Mouse (Mus musculus): ENCODE measurements around the gene Icam1.
"Not testable (repeated sequence)": the region's sequence is repeated elsewhere in the genome, so short reads cannot be mapped to it uniquely, and the experiment has no call there.

Gene Icam1

GRCm38 (mm10) chr9:20993165-20993898 is 22.5 kb upstream of the Icam1 start:
- DNase-seq = no peak

GRCm38 (mm10) chr9:20995069-20995468 is 20.7 kb upstream of the Icam1 start:
- DNase-seq = no peak

- DNase-seq = no peak
Measured at GRCm38 (mm10) chr9:20997065-20997464, 18.7 kb upstream of the Icam1 start.

- not testable (repeated sequence) for DNase-seq
Measured at GRCm38 (mm10) chr9:20998337-20998736, 17.4 kb upstream of the Icam1 start.

GRCm38 (mm10) chr9:21000811-21001210 is 15.0 kb upstream of the Icam1 start:
- DNase-seq = no peak

GRCm38 (mm10) chr9:21001651-21002200 is 14.1 kb upstream of the Icam1 start:
- no peak for DNase-seq

DNA sequence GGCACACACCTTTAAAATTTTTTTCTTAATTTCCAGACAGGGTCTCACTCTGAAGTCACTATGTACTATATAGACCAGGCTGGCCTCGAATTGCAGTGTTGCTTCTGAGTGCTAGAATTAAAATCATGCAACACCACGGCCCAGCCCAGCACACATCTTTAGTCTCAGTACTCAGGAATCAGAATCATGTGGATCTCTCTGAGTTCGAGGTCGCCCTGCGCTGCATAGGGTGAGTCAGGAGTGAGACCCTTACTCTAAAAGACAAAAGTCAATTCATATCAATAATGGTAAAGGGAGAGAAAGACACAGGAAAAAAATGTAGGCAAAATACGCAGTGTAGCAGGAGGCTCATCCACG is 13.5 kb upstream of the Icam1 start:
- DNase-seq = no peak

GRCm38 (mm10) chr9:21002627-21003551 is 12.9 kb upstream of the Icam1 start, which contains the start of gene Mrpl4:
Gene Mrpl4, plus strand, starts transcription at chr9:21002738.
- peak; percentile 94 for DNase-seq

DNA sequence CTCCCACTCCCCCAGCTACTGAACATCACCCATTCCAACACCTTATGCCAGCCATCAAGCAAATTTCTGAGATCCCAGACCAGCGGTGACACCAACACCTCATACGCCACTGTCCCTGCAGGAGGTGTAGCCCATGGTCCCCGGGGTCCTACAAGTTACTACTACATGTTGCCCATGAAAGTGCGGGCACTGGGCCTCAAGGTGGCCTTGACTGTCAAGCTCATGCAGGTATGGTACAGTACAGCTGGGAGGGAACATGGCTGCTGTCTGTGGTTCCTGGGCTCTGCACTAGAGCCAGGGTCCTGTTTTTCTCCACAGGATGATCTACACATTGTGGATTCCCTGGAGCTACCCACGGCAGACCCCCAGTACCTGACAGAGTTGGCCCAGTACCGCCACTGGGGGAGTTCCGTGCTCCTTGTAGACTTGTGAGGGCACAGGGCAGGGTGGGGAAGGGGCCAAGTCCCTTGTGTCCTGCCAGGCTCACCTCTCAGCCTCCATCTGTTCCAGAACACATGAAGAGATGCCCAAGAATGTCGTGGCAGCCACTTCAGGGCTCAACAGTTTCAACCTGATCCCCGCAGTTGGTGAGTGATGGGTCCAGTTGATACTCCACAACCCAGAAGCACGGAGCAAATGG is 8.4 kb upstream of the Icam1 start:
- DNase-seq = no peak

- DNase-seq = no peak
Measured at GRCm38 (mm10) chr9:21008007-21008406, 7.8 kb upstream of the Icam1 start.

DNA sequence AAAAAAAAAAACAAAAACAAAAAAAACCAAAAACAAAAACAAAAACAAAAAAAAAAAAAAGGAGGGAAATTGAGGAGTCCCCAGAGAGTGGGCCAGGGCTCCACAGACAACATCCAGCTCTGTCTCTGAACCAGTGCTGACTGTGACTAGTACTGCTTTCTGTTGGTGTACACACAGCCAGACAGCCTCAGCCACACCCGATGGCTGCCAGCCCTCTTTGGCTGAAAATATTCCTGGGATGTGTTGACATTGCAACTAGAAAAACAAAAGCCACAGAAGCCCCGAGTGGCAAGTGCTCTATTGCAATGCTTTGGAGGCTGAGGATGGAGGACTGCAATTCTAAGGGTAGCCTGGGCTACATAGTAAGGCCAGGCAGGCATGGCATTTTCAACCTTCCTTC is 5.4 kb upstream of the Icam1 start:
- no peak for DNase-seq

DNA sequence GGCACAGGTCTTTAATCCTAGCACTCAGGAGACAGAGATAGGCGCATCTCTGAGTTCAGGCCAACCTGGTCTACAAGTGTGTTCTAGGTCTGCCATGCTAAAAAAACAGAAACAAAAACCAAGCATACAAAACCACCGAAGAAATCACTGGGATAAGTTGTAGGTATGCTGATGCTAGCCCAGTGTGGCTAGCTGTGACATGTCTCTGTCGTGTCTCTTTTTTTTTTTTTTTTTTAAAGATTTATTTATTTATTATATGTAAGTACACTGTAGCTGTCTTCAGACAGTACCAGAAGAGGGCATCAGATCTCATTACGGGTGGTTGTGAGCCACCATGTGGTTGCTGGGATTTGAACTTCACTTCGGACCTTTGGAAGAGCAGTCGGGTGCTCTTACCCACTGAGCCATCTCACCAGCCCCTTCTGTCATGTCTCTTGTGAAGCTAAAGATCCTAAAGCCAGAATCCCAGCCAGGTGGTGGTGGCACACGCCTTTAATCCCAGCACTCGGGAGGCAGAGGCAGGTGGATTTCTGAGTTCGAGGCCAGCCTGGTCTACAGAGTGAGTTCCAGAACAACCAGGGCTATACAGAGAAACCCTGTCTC is 4.7 kb upstream of the Icam1 start:
- not testable (repeated sequence) for DNase-seq

DNA sequence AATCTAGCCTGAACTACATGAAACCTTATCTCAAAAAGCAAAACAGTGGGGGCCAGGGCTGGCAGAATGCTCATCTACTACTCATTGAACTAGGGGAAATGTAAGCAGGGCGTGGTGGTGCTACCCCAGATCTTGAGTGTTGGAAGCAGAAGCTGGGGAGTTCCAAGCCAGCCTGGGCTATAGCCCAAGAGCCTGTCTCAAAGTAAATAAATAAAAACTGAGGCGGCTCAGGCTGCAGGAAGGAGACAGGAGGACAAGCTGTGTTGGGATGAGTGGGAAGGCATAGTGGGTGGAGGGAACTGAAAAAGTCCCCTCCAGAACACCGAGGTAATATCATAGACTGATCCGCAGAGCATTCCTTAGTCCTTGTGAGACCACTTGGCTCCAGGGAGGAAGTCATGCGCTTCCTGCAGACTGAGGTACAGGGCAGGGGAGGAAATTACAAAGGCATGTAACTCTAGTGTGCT is 3.9 kb upstream of the Icam1 start:
- DNase-seq = no peak

DNA sequence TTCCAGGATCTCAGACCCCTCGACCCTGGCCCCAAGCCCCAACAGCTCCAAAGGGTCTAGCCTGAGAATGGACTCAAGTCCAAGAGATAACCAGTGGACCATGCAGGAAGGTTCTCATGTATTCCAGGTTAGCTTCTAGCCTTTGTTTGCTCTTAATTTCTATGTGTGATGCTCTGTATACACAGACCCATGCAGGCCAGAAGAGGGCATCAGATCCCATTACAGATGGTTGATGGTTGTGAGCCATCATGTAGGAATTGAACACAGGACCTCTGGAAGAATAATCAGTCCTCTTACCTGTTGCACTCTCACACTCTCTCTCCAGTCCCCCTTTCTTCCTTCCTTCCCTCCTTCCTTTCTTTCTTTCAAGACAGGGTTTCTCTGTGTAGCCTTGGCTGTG is 3.4 kb upstream of the Icam1 start:
- no peak for DNase-seq

DNA sequence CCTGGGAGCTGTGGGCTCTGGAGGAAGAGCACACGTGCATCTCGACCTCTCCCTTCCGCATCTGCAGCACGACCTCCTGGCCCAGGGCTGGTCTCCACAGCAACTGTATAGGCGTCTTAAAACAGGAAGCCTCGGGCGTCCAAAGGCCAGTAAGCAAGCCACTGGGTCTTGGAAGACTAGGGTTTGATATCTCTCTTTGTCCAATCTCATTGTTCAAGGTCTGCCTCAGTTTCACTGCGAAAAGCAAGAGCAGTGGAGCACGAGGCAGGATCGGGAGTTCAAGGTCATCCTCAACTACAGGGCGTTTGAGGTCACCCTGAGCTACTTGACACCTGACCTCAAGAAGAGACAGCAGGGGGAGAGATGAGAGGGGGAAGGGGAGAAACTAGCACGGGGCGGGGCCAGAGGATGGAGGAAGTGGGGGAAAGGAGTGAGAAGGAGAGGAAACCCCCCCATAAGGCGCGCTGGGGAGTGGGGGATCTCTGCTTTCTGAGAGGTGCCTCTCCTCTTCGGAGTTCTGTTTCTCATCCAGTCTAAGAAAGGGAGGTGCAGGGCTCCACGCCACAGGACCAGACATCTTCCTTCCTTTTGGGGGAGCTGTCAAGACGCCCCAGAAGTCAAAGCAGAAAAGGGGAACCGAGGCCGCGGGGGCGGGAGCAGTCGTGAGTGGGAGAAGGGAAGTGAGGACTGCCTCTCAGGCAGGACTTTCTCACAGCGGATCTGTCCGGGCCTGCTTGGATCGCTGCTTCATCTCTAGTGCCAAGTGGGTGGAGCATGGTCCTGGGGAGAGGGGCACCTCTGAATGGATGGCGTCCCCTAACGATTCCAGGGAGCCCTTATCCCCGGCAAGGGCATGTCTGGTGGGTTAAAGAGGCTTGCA is 854 bp upstream of the Icam1 start:
- DNase-seq = peak; percentile 41

GRCm38 (mm10) chr9:21016331-21017176 is 769 bp downstream of the Icam1 start:
- no peak for DNase-seq

GRCm38 (mm10) chr9:21017177-21017575 is 1.4 kb downstream of the Icam1 start:
- no peak for DNase-seq

- no peak for DNase-seq
Measured at GRCm38 (mm10) chr9:21018600-21018999, 2.8 kb downstream of the Icam1 start.

GRCm38 (mm10) chr9:21021363-21021762 is 5.6 kb downstream of the Icam1 start:
- DNase-seq = no peak

GRCm38 (mm10) chr9:21022288-21022687 is 6.5 kb downstream of the Icam1 start:
- no peak for DNase-seq

DNA sequence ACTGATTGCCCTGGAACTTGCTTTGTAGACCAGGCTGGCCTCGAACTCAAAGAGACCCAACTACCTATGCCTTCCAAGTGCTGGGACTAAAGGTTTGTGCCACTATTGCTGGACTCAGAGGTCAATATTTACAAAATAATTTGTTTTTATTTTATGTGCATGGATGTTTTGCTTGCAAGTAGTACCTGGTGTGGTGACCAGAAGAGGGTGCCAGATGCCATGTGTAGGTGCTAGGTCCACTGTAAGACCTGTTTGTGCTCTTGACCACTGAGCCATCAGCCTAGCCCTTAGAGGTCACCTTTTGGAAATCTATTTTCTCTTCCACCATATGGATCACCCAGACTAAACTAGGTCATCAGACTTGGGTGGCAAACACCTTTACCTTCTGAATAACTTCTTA is 6.9 kb downstream of the Icam1 start:
- no peak for DNase-seq
